Mouse (Mus musculus): Measurements from ENCODE around the gene Arhgef28.

GRCm38 (mm10) chr13:98182330-98182729 is 23.9 kb downstream of the Arhgef28 start:
- TF ChIP-seq CTCF (IDR thresholded peaks at IDR 0.05; ENCODE audit: borderline replicate concordance, insufficient read depth, low read length) (no peak), POLR2A (IDR thresholded peaks at IDR 0.05; ENCODE audit: low read depth, low read length) (no peak)
